ENCODE assay signal across 13 mouse cellular contexts in genomic region chr4:107776990-107777673, GRCm38 (mm10). TPM values are rescaled to one million over a fixed set of nuclear protein-coding genes. Genes with fewer than 3 reads are reported as not detected.
DNase-seq lines count a peak whose midpoint lies in the region; ATAC-seq lines count a peak whose summit lies in the region.
"Had no signal": no experiment of that assay in that cellular context is flagged by ENCODE, and none has a peak within 500 bp of the region (broad histone marks: within the 10 kb centered on the region; RNA-seq: fewer than 3 reads in every experiment).

No protein-coding gene starts in this region.

- 45% methylated on average over 5 of the region's 5 CpGs for WGBS in liver, embryonic 15.5 days (ENCODE audit: insufficient replicate concordance)

- no peak overlapping the region for H3K9ac ChIP-seq in liver, embryonic 15.5 days
- H3K9ac ChIP-seq: forebrain, embryonic 15.5 days; hindbrain, embryonic 15.5 days; limb, embryonic 15.5 days; stomach, embryonic 15.5 days had no signal

- no peaks in the 10 kb centered on the region for H3K36me3 ChIP-seq in liver, embryonic 15.5 days (replicated peaks)
- H3K36me3 ChIP-seq: forebrain, embryonic 15.5 days; hindbrain, embryonic 15.5 days; limb, embryonic 15.5 days; stomach, embryonic 15.5 days had no signal

- no peaks in the 10 kb centered on the region for H3K27me3 ChIP-seq in liver, embryonic 15.5 days
- H3K27me3 ChIP-seq: forebrain, embryonic 15.5 days; hindbrain, embryonic 15.5 days; limb, embryonic 15.5 days; stomach, embryonic 15.5 days had no signal

- no peak overlapping the region for H3K4me2 ChIP-seq in liver, embryonic 15.5 days
- H3K4me2 ChIP-seq: forebrain, embryonic 15.5 days; hindbrain, embryonic 15.5 days; limb, embryonic 15.5 days; stomach, embryonic 15.5 days had no signal

- DNase-seq in kidney, adult 9 months, result peak; percentile 3
- DNase-seq in kidney, postnatal 10 days, result no peak
- peak; percentile 26 for DNase-seq in A20 (ENCODE audit: low read depth, low spot score)
- no peak for DNase-seq in cerebellum, adult 11-12 months
- DNase-seq in embryo, embryonic 10.5 days (ENCODE audit: low spot score), result no peak
- DNase-seq in kidney, postnatal 14 days, result no peak

- no peak overlapping the region for H3K4me3 ChIP-seq in liver, embryonic 15.5 days (replicated peaks)
- H3K4me3 ChIP-seq: forebrain, embryonic 15.5 days; hindbrain, embryonic 15.5 days; limb, embryonic 15.5 days; stomach, embryonic 15.5 days had no signal

- no peaks in the 10 kb centered on the region for H3K9me3 ChIP-seq in liver, embryonic 15.5 days (replicated peaks)
- H3K9me3 ChIP-seq: forebrain, embryonic 15.5 days; hindbrain, embryonic 15.5 days; limb, embryonic 15.5 days; stomach, embryonic 15.5 days had no signal

- peak; percentile 25; the same call in 1 of the 2 replicates for ATAC-seq in liver, embryonic 15.5 days (ENCODE audit: insufficient read depth)
- peak; percentile 90 for ATAC-seq in megakaryocyte progenitor cell, adult 5-6 weeks (replicated peaks; ENCODE audit: poor library complexity)
- ATAC-seq: CD4-positive, CD25-positive, alpha-beta regulatory T cell, adult 4 months; forebrain, embryonic 15.5 days had no signal

- H3K27ac ChIP-seq in liver, embryonic 15.5 days (replicated peaks), result peak overlapping the region; percentile 57; the same call in 1 of the 2 replicates
- H3K27ac ChIP-seq: forebrain, embryonic 15.5 days; hindbrain, embryonic 15.5 days; limb, embryonic 15.5 days; stomach, embryonic 15.5 days had no signal

- peaks cover 28% of the 10 kb centered on the region for H3K4me1 ChIP-seq in liver, embryonic 15.5 days (replicated peaks)

RNA-seq across cellular contexts. Expression of gene Lrp8, which starts 24.9 kb away (rescaled TPM):
- 2.1 and 2.8 TPM in 2 replicates for polyA plus RNA-seq in liver, embryonic 15.5 days (2015; fragmentation: Nextera tagmentation; extraction: Ambion mirVana)
- total RNA-seq in megakaryocyte progenitor cell, adult 5-6 weeks (2015), result 15.6 and 19.7 TPM in 2 replicates
- 15.3 and 17.3 TPM in 2 replicates for total RNA-seq in megakaryocyte progenitor cell, adult 5-6 weeks (2017)

Comparison
In these comparisons a context has a peak if more than half of its experiments do, and no peak if none do; other contexts are left out.
1. DNase-seq: peak in kidney, adult 9 months (single experiment) and A20 (single experiment); none in kidney, postnatal 10 days (single experiment), cerebellum, adult 11-12 months (single experiment), embryo, embryonic 10.5 days (single experiment) and kidney, postnatal 14 days (single experiment).